Mouse (Mus musculus): ENCODE measurements around the gene Lamb1. TPM values are rescaled to one million over a fixed set of nuclear protein-coding genes. Genes with fewer than 3 reads are reported as not detected.

Gene Lamb1
- total RNA-seq, 2 experiments from 2014 or later = 259 to 273 TPM

- DNase-seq (ENCODE audit: low spot score in 2 of 2) = no peak
Observed at GRCm38 (mm10) chr12:31282241-31282640, 17.2 kb downstream of the Lamb1 start.

DNA sequence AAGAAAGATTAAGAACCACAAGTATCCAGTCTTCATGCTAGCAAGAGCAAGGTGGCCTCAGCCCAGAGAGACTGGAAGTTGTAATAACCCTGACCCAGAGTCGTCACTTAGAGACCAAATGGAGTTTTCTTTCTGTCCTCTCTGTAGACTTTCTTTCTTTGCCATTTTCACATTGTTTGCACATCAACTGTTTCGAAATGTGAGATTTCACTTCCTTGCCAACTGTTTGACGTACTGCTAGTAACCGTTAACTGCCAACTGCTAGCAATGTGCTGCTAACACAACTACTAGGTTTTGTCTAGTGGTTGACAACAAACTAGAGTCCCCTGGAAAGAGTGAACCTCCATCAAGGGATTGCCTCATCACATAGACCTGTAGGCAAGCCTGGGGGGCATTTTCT lies 18.1 kb downstream of the Lamb1 start:
- DNase-seq (ENCODE audit: low spot score in 2 of 2) = no peak

GRCm38 (mm10) chr12:31283617-31284136 lies 18.6 kb downstream of the Lamb1 start:
- no peak for DNase-seq (ENCODE audit: low spot score in 2 of 2)

DNA sequence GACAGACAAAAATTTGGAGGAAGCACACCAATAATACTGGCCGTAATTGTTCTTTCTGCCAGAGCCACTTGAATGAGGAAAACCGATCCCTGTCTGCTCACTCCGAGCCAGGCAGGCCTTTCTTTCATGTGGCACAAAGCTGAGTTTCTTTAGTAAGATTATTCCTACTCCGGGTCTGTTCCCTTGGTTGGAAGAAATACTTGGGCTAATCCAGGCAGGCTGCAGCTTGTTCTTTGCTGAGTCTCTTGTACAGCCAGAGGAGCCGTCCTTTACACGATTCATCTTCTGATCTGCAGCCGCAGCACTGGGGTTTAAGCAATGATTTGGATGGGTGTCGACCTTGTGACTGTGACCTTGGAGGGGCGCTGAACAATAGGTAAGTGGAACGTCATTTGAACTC lies 24.0 kb downstream of the Lamb1 start:
- no peak for DNase-seq (ENCODE audit: low spot score in 2 of 2)

DNA sequence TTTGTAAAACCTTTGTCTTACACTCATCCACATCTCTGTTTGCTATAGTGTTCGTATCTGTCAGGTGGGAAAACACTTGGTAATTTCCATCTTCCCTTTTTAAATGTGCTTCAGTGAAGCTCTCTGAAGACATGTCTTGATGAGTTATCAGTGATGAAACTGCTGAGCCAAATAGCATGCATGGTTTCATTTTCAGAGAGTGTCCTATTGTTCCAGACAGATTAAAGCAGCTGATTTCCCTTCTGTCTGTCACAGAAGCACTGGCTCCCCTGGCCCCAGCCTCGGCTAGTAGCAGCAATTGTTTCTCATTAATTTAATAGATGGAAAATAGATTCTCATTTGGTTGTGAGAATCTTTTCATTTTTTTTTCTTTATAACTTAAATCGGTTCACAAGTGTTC lies 25.9 kb downstream of the Lamb1 start:
- no peak for DNase-seq (ENCODE audit: low spot score in 2 of 2)

DNA sequence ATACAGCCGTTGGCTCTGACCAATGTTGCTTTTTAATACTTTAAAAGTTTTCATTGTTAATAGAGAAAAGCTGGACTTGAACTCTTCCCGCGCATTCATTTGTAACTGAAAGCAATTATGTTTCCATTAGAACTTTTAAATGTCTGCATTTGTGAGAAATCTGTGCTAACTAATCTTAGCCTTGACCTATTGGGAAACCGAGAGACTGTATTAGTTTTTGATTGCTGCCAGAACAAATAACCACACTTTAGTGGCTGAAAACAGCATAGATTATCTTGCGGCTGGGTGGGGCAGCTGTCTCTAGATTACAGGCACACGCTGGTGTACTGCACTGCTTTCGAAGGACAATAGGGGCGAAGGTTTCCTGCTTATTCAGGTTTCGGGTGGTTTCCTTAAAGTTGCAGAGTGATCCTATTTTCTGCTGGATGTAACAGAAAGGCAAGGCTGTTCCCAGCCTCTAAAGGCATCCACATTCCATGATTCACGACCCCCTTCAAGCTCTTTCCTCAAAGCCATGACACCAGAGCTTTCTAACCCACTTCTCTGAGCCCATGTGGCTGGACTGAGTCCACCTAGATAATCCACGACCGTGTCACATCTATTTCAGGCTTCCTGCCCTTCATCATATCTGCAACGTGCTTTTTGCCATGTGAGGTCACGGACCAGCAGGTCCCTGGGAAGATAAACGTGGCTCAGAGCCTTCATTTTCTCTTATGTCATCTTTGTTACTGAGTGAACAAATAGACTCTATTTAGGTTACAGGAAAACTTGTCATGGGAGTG lies 28.5 kb downstream of the Lamb1 start:
- DNase-seq (ENCODE audit: low spot score in 2 of 2) = no peak

DNA sequence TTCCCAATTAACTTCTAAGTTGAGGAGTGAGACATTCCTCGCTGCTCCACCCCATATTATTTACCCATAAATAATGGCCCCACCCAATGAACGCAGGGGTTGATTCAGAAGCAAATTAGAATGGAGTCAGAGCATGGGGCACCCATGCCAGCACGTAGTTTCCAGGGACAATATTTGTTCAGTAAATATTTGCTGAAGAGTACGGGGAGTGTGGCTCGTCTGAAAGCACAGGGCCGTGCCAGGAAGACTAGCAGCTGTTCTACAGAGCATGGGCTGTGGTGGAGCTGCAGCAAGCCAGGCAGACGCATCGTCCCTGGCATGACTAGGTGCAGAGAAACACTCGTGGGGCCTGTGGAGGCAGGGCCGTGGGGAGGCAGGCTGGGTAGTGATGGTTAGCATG lies 29.5 kb downstream of the Lamb1 start:
- no peak for DNase-seq (ENCODE audit: low spot score in 2 of 2)

- DNase-seq (ENCODE audit: low spot score in 2 of 2) = no peak
Observed at GRCm38 (mm10) chr12:31294996-31295395, 30.0 kb downstream of the Lamb1 start.

DNA sequence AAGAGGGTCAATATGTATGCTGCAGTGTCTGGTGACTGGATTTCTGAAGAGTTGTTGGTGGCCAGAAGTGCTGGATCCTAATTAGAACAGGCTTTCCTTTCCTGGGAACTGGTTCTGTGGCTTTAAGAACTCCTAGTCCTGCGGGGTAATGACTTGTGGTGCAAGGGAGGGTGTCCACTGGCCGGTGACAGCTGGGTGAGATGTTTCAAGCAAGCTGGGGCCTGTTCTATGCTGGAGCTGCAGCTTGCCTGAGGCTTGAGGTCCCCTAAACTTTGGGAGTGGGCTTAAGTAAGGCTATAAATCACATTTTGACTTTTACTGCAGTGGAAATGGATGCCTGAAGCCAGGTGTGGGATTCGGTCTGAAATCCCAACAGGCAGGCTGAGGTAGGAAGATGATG lies 30.5 kb downstream of the Lamb1 start:
- DNase-seq (ENCODE audit: low spot score in 2 of 2) = no peak

- DNase-seq (ENCODE audit: low spot score in 2 of 2) = no peak
Observed at GRCm38 (mm10) chr12:31296097-31296496, 31.1 kb downstream of the Lamb1 start.

GRCm38 (mm10) chr12:31298122-31298521 lies 33.1 kb downstream of the Lamb1 start:
- no peak for DNase-seq (ENCODE audit: low spot score in 2 of 2)

DNA sequence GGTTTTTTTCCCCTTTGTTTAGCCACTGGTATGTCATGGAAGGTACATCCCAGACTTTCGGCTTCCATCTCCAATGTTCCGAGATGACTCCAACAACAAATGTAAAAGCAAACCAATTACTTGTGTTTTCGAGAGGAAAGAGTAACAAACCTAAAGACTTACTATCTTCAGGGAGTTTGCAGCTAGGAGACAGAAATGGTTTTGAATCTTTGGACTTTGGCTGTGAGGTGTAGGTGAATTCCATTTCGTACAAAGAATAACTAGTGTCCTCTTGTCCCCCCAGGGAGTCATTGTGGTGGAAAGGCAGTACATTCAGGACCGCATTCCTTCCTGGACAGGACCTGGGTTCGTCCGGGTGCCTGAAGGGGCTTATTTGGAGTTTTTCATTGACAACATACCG lies 33.5 kb downstream of the Lamb1 start:
- DNase-seq (ENCODE audit: low spot score in 2 of 2) = no peak

GRCm38 (mm10) chr12:31299126-31299525 lies 34.1 kb downstream of the Lamb1 start:
- no peak for DNase-seq (ENCODE audit: low spot score in 2 of 2)

DNA sequence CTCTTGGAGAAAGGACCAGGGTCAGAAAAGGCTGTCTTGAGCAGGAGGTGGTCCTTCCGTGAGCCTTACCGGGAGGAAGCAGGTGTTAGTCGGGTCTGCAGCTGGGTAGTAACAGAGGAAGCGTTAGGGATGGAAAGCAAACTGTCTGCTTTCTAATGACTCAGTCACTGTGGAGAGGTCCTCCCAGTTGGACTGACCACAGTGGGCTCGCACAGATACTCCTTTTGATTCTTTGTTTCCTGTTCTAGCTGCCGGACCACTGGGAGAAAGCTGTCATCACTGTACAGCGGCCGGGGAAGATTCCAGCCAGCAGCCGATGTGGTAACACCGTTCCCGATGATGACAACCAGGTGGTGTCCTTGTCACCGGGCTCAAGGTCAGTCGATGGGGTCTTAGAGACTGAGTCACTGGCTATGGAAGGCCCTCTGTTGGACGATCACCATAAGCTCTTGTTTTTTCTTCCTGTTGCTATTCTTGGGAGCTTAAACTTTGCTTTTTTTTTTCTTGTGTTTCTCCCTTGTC lies 34.7 kb downstream of the Lamb1 start:
- no peak for DNase-seq (ENCODE audit: low spot score in 2 of 2)

DNA sequence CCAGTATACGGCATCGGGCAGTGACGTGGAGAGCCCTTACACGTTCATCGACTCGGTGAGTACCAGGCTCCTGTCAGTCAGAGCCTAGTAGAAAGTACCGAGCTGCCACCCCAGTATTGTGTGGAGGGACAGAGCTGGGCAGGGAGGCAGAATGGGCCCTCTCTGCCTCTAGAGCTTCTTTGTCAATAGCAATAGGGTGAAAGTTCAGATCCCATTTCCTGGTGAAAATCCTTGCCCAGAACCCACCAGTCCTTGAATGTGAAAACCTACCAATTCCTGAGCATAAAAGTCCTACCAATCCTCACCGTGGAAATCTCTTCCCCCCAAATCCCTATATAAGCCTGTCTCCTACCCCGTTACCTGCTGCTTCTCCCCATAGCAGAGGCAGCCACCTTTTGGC lies 35.2 kb downstream of the Lamb1 start:
- no peak for DNase-seq (ENCODE audit: low spot score in 2 of 2)

DNA sequence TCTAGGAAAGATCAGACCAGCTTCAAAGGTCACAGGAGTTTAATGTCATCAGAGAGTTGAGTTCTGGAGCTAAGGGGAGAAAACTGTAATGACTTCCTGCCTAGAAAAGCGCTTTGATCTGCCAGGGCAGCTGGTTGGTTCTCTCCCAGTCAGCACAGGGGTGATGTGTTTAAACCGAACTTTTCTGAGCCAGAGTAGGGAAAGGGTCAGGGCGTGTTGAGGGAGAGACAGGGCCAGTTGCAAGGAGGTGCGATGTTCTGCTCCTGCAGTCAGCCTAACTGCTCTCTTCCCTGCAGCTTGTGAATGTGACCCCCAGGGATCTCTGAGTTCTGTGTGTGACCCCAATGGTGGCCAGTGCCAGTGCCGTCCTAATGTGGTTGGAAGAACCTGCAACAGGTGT lies 37.2 kb downstream of the Lamb1 start:
- DNase-seq (ENCODE audit: low spot score in 2 of 2) = no peak

DNA sequence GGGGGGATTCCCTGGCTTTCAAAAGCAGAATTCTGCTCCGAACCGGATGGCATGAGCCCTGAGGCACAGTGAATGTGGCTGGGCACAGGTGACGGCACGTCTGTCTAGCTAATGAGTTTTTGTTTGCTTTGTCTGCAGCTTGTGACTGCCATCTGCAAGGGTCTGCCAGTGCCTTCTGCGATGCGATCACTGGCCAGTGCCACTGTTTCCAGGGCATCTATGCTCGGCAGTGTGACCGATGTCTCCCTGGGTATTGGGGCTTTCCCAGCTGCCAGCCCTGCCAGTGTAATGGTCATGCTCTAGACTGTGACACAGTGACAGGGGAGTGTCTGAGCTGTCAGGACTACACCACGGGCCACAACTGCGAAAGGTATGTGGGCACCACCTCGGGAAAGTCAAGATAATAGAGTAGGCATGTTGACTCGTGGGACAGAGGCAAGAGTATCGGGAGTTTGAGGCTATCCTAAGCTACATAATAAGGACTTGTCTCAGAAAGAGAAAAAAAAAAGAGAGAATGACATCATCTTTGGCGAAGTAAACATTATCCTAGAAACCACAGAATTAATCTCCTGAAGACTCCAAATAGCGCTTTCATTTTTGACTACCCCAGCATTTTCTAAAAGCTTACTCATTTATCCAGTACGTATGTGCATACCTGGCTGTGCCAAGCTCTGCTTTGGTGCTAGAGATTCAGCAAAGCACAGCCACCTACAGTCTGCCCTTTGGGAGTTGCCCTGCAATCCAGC lies 37.9 kb downstream of the Lamb1 start:
- DNase-seq (ENCODE audit: low spot score in 2 of 2) = no peak

GRCm38 (mm10) chr12:31306075-31306675 lies 41.1 kb downstream of the Lamb1 start:
- DNase-seq (ENCODE audit: low spot score in 2 of 2) = no peak

DNA sequence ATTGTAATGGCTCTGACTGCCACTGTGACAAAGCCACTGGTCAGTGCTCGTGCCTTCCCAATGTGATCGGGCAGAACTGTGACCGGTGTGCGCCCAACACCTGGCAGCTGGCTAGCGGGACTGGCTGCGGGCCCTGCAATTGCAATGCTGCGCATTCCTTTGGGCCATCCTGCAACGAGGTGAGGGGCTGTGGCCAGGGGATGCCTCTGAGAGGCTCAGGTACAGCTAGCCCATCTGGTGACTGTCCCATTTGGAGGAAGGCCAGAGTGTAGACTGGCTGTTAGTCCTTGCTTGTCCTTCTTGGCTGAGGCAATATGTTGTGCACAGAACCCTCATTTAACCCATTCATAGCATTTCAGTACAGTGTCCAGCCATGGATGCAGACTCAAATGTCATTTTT lies 42.0 kb downstream of the Lamb1 start:
- DNase-seq (ENCODE audit: low spot score in 2 of 2) = no peak

DNA sequence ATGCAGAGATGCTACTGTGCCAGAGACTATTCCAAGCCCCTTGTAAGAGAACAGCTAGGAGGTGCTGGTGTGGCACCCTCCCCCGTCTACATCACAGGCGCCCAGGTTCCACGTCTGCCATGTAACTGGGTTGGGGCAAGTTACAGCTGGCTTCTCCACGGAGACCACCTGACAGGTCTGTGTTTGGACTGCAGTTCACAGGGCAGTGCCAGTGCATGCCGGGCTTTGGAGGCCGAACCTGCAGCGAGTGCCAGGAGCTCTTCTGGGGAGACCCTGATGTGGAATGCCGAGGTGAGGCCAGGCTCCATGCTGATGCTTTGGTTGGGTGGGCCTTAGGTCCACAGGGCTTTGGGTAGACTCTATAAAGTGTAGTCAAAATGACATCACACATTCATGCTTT lies 42.7 kb downstream of the Lamb1 start:
- DNase-seq (ENCODE audit: low spot score in 2 of 2) = no peak

DNA sequence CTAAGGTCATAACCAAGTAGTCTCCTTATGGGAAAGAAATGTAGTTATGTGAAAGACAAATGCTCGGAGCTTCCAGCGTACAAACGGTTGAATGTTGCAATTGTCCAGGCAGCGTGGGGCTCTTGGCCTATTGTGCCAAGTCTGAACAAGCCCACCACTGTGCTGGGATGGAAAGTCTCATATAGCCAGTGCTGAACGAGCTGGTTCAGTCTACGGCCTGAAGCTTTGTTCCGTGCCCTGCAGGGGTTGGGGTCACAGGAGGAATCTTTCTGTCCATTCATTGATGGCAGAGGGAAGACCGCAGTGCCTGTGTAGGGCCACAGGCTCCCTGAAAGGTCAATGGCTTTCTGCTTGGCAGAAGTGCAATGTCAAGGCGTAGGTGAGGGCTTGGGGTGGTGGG lies 45.7 kb downstream of the Lamb1 start:
- no peak for DNase-seq (ENCODE audit: low spot score in 2 of 2)

All from gastrocnemius, postnatal 4 days (tissue).